Mouse (Mus musculus): ENCODE measurements around the gene Mxd1.
A peak's percentile ranks its signal among the peaks of the same experiment; 100 is the strongest.

Mxd1 gene

DNA sequence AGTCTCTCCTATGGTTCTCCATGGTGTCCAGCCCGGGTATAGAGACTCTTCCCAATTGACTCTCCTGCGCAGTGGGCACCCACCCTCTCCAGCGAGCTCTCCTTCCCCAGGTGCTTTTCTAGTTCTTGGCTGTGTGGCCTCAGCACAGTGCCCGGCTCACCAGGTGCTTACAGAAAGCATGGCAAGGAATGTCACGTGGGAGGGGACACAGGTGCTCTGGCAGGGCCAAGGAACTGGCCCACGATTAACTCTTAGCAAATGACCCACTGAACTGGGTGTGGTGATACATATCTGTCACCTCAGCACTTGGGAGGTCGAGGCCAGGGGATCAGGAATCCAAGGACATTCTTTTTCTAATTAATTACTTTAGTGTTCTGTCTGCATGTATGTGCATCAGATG lies 22.8 kb downstream of the Mxd1 start:
- DNase-seq (ENCODE audit: low read depth, low spot score), result no peak

DNA sequence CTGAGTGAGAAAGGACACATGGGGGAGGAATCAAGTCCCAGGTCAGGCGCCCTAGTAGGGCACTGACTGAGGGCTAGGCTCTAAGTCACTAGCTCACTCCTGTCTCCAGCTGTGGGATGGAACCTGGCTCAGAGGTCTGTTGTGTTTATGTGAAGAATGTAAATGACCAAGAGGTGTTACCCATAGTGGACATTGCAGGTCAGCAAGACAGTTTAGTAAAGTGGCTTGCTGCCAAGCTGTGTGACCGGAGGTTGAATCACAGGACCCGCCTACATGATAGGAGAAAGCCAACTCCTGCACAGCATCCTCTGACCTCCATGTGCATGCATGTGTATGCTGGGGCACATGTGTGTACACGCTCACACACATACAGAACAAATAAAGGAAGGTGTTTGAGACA lies 23.4 kb downstream of the Mxd1 start:
- DNase-seq (ENCODE audit: low read depth, low spot score), result no peak

DNA sequence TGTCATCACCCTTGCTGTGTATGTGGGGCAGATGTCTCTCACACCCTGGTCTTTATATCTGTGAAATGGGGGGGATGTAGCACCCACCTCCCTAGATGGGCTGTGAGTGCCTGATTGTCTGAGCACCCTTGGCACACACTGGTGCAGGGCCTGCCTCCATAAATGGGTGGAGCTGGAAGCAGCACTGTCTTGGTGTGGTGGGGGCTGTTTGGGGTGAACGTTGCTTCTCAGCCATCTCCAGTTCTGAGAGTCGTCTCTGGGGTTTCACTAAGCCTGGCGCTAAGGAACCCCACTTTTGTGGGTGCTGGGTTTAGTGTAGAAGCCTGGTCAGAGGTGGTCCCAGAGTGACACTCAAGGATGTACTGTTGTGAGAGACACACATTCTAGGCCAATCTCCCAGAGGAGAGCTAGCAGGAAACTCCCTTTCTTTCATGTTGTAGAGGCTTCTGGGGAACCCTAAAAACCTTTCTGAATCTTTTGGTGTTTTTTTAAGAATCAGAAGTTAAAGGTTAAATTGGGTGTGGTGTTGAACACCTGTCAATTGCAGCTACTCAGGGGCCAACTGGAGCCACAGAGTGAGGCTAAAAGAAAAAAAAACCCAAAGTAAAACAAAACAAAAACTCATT lies 24.1 kb downstream of the Mxd1 start:
- no peak for DNase-seq (ENCODE audit: low read depth, low spot score)

DNA sequence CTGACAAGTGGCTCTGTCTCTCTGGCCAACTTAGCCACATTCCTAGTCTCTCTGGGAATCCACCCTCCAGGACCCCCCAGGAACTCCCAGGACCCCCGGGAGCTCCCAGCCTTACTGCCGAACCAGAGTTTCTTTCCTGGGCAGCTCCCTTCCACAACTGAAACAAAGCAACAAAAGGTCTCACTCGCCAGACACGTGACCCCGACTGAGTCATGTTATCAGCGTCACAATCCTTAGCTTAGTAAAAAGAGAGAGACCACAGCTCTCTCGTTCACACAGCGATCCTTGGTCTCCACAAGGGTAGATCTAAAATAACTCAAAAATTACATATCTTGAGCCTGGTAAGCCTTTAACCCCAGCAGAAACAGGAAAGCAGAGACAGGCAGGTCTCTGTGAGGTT lies 27.2 kb downstream of the Mxd1 start:
- DNase-seq (ENCODE audit: low read depth, low spot score), result no peak

DNA sequence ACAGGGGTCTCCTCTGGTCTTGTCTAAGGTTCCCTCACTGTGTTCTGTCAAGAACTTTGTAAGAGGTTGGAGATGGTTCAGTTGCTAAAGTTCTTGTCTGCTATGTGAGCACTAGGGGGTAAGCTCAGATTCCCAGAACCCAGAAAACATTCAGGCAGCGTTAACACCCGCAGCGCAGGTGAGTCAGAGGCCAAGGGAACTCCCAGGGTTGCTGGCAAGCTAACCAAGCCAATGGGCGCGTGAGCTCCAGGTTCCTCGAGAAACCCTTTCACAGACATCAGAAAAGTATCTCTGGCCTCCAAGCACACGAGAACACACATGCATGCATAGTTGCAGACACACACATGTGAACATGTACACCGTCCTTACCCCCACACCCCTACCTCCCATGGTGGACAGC lies 28.2 kb downstream of the Mxd1 start:
- DNase-seq (ENCODE audit: low read depth, low spot score), result peak; percentile 37

DNA sequence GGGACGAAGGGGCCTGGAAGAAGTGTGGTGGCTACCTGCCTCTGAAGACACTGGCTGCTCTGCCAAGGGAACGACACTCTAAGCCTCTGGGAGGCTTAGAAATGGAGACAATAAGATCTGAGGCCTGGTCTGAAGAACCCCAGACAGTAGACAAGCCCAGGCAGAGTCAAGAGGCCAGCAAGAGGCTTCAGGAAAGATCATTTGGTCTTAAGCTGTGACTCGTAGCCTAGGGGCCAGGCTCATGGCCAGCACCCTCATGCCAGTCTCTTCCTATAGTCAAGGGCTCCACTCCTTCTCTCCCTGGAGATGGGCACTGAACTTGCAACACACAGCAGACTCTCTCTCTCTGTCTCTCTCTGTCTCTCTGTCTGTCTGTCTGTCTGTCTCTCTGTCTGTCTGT lies 28.8 kb downstream of the Mxd1 start:
- DNase-seq (ENCODE audit: low read depth, low spot score), result no peak

DNA sequence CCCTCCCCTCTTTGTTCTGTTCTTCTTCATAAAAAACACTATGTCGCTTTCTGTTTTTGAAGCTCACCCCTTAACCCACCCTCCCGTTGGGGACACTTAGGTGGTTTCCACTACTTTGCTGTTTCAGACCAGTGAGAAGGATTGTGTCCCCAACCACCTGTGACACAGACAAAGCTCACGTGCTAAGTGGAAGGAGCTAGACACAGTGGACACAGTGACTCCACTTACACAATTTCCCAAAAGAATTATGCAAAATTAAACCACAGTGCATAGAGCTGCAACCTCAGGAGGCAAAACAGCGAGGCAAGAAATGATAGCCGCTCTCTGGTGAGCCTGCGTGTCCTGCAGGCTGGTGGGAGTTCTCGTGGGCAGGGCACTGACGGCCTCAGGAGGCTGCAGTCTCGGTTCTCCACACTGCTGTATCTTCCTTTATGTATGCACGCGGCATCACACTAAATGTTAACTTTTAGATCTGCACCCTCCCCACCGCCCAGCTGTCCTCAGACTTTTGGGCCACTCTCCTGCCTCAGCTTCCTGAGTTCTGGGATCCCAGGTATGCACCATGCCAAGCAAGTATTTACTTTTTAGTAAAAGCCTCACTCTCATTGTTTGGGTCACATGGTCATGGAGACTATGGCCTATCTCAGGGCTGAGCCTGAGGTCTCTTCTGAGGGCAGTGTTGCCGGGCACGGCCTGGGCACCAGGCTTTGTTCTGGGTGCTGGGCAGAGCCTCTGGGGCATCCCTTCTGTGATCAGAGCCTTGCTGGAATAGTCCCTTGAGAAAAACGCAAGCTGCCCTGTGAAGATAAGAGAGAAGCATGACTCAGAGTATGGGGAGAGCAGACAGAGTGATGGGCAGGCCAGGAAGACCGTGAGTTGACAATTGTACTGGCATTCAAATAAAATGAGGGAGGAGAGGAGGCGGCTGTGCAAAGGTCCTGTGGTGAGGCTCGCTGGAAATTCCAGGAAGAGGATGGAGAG lies 29.5 kb downstream of the Mxd1 start:
- peak; percentile 92 for DNase-seq (ENCODE audit: low read depth, low spot score)

DNA sequence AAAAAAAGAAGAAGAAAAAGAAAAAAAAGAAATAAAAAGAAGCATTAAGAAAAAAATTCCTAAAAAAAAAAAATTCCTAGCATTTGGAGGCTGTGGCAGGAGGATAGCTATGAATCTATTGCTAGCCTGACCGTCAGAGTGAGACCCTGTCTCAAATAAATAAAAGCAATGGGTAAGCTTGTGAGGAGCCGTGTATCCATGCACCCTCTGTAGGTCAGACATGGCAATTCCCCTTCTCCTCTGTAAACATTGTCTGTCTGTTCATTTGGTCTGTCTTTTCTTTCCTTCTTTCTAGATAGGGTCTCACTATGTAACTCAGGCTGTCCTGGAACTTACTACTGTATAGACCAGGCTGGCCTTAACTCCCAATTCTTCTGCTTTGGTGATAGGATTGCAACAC lies 30.5 kb downstream of the Mxd1 start:
- DNase-seq (ENCODE audit: low read depth, low spot score), result peak; percentile 44

DNA sequence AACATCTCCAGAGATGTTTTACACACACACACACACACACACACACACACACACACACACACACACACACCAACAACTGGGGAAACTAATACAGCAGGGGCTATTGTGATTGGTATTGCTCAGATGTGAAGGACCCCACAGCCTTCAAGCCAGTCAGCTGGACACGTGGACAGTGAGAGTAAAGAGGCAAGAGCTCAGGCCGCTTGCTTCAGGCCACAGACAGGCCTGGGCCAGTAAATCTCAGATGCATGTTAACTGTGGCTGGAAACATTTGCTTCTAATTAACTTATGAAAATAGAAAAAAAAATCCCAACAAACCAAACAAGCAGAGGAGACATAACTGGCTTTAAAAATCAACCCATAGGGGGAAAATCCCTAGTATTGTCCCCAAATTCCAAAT lies 31.1 kb downstream of the Mxd1 start:
- no peak for DNase-seq (ENCODE audit: low read depth, low spot score)

DNA sequence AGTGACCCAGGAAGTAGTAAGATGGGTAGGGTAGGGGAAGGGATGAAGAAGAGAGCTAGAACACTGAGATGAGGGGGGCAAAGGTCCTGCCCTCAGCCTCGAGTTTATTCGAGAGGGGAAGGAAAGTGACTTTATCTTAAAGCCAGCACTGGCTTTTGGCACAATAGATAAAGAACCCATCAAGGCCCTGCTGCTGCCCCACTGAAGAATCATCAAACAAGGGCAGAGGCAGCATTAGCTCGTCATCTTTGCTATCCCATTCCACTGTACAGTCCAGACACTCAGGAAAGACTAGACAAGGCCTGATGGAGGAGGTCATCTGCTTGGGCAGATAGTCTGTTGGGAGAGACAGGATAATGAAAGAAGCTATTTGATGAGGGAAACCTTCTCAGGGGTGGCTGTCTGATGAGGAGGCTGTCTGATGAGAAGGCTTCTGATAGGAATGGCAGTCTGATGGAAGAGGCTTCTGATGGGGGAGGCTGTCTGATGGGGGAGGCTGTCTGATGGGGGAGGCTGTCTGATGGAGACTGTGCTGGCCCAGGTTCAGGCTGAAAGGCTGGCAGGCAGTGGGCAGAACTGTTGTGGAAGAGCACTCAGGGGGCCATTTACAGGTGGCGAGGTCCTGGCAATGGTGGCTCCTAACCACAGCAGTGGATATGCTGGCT lies 31.7 kb downstream of the Mxd1 start:
- peak; percentile 74 for DNase-seq (ENCODE audit: low read depth, low spot score)

DNA sequence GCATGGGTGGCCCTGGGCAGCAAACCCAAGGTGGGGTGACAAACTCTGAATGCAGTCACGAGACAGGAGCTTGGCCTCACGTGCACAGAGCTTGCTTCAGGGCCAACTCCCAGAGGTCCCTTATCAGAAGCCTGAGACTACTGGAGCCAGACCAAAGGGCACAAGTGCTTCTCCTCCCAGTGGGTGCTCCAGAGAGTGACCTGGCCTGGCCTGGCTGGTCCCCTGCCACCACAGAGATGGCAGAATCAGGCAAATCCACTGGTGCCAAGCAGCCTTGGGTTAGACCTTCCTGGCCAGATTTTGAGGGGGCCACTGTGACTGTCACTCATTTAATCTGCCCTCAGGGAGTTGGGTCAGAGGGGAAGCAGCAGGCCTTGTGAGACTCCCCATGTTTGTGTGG lies 32.5 kb downstream of the Mxd1 start:
- peak; percentile 65 for DNase-seq (ENCODE audit: low read depth, low spot score)

DNA sequence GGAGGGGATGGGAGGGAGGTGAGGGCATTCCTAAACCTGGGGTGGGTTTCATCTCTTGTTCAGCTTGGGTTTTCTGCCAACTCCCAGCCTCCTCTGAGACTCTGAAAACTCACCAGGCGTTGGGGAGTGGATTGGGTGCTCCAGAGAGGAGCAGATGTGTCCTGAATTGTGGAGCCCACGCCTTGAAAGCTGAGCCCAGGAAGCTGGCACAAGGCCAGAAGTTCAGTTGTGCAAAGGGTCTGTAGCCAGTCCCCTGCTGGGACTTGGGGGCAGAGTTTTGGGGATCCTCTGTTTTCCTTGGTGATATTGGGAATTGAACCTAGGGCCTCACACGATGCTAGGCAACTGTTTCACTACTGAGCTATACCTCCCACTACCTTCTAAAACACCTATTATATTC lies 38.8 kb downstream of the Mxd1 start:
- DNase-seq (ENCODE audit: low read depth, low spot score), result no peak

DNA sequence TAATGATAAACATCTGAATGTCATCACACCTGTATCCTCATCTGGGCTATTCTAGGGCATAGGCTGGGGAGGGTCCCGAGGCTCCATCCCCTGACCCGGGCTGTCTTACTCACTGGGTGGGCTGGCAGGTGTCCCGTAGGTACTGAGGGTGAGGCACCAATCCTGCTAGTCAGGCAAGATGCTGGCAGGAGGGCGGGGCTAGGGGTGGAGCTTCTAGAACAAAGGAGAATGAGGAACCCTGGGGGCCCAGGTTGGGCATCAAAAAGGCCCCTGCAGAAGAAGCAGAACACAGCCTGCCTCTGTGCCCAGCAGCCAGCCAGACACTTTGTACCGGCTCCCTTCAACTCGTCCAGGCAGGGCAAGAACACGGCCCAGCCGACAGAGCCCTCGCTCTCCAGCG lies 41.0 kb downstream of the Mxd1 start, which contains the start of gene Asprv1:
Asprv1 (plus strand) TSS at position 219 of the 400 bp plus-strand sequence.
- DNase-seq (ENCODE audit: low read depth, low spot score), result no peak

DNA sequence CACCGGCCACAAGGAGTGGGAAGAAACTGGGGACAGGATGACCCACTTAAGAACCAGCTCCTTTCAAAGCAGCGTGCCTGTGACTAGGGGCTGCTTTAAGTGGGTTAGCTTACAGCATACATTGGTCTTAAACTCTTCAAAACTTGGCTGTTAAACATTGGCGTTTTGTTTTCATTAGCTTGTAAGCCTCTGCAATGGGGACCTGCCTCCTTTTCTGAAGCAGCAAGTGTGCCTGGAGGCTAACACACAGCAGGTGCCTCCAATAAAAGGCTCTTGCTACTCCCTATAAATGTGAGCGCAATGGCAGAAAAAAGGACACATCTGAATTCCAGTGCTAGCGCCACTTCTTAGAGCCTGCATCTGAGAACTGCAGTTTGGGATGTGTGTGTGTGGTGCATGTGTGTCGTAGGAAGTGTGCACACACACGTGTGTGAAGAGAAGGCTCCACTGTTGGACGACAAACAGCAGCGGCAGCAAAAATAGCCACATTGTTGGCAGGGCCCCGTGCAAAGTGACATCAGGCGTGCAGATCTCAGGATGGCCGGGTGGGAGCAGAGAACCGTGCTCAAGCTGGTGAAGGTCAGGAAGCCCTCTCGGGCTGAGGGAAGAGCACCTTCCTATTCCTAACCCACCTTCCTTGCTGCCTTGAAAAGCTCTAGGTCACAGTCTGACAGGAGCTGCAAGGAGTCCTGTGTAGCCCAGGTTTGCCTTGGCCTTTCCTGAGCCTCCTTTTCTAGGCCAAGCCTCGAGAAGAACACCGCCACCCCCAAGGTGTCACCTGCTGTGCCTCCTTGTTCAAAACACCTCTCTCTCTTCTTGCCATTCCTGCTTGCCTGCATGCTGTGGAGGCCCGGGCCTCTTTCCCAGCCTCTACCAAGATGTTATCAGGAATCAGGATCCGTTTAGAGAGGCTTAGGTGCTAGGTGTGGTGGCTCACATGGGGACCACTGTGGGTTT lies 44.6 kb downstream of the Mxd1 start:
- no peak for DNase-seq (ENCODE audit: low read depth, low spot score)

DNA sequence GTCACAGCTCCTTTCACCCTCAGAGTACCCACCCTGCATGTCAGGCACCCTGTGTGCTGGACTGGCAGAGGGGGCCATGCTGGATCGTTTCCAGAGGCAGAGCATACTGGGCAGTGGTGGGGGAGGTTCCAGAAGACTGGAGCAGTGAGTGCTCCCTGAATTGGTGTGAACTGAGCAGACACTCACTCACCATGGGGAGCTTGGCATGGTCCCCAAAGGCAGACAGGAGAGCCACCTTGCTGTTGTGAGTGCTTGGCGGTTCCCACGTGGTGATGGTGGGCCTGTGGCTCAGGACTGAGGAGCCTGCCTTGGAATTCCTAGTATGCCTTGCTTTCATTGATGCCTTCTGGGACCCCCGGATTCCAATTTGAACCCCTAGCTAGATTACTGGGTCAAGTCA lies 45.8 kb downstream of the Mxd1 start:
- DNase-seq (ENCODE audit: low read depth, low spot score), result no peak

DNA sequence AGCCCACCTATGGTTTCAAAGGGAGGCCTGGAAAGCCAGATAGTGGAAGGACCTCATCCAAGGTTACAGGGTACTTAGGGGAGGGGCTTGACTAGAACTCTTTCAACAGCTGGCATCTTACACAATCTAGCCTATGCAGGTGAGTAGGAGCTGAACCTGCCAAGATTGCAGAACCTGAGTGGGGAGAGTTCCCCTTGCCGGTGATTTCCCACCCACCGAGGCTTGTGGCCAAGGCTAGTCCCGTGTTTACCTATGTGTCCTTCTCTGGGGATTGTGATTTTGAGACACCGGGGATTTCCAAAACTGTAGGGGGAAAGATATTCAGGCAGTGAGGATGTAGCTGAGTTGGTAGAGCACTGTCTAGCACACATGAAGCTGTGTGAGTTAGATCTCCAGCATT lies 53.7 kb downstream of the Mxd1 start:
- no peak for DNase-seq (ENCODE audit: low read depth, low spot score)

DNA sequence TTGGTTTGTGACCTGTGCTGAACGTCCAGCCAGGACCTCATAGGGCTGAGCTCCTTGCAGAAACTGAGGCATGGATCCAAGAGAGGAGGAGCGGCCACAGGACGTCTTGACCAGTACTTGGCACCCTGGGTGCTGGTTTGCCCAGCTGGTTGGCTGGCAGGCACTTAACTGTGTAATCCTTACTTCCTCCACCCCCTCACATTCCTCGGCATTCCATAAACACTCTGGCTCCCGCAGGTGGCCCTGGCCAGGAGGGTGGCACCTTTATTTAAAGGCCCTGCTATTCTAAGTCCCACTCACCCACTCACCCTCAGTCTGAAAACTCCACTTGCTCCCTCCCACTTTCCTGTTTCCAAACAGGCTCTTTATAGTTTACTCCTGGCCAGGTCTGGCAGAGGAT lies 58.2 kb downstream of the Mxd1 start:
- no peak for DNase-seq (ENCODE audit: low read depth, low spot score)

DNA sequence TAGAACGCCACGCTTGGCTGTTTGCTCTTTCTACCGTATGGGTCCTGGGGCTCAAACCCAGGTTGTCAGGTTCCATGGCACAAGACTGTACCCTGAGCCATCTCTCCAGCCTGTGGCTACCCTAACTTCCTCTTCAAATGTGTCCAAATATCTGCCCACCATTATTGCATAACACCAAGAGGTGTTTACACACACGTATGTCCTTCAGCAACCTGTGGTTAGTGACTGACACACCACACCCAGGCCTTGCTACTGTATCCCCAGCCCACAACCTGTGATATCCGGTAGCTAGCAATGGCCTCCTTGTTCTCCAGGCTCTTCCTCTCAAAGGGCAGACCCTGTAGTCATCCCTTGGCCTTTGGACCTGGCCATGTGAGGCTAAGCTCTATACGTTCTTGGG lies 59.7 kb downstream of the Mxd1 start:
- DNase-seq (ENCODE audit: low read depth, low spot score), result no peak

DNA sequence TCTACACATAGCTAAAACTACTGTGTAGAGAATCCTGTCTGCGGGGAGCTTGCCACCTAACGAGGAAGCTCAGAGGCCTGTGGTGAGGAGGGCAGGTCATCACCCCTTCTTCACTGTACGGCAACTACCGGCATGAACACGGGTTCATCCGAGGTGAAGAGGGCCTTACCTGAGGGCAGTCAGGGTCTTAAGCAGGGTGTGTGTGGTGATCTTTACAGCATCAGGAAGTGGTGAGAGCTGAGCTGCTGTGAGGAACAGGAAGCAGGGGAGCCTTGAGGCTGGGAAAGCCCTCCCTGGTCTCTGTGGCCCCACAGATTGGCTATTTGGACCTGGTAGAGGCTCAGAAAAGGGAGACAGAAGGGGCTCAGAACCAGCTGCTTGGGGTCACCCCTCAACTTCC lies 61.5 kb downstream of the Mxd1 start:
- no peak for DNase-seq (ENCODE audit: low read depth, low spot score)

DNA sequence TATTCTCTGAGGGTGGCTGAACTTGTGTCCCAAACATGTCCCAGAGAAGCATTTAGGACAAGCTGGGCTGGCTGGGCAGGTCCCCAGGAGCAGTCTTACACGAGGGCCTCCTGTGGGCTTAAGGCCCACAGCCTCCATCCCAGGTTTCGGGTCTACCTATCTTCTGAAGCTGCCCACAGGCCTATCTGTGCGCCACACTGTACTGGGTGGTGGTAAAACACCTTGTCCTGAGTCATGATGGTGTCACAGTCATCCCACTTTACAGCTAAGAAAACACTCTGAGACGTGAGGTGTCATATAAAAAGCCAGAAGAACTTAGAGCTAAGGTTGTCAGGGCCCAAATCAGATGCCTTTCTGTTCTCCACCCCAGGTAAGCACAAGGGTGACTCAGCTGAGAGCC lies 62.7 kb downstream of the Mxd1 start:
- DNase-seq (ENCODE audit: low read depth, low spot score), result no peak

DNA sequence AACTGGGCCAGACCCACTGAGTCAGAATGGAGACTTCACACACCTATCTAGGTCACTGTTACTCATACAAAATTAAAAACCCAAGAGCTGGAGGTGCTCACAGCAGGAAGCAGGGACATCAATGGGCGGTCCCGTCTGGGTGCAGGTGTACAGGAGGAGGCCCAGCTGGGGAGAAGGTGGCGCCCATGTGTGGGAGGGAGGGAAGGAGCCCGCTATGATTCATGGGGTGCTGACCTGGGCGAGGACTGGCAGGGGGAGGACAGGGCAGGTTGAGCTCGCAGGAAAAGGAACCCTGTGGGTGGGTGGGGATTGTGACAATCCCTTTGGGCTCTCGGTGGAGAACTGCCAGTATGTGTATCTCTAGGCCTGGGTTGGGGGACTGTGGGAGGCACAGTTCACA lies 63.7 kb downstream of the Mxd1 start:
- no peak for DNase-seq (ENCODE audit: low read depth, low spot score)

Measured in c-Kit-negative CD71-positive TER-119-positive erythroid progenitor cells, embryonic 14.5 days (primary cell).